Mouse (Mus musculus): ENCODE measurements around the gene Spats2l. TPM values are rescaled to one million over a fixed set of nuclear protein-coding genes. Genes with fewer than 3 reads are reported as not detected.

Gene Spats2l
- polyA plus RNA-seq, 1 experiment, result not detected

DNA sequence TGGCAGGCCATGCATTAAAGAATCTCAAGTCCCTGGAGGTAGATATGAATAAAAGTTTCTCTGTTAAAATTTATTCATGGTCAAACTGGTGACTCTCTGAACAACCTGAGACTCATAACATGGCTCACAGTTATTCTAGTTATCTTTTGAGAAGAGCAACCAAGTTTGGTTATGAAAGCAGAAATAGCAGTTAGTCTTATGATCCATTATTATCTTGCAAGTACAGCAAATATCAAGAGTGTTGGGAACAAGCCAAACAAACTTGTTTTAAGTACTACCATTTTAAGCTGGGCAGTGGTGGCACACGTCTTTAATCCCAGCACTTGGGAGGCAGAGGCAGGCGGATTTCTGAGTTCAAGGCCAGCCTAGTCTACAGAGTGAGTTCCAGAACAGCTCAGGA lies 217.3 kb downstream of the Spats2l start:
- Histone ChIP-seq H3K36me3 (replicated peaks; ENCODE audit: low read length) (no peaks in the 10 kb centered on the region), H3K27me3 (replicated peaks) (peaks cover 2% of the 10 kb centered on the region), H3K9me3 (no peaks in the 10 kb centered on the region), H3K4me3 (replicated peaks) (no peak overlapping the region), H3K4me1 (peaks cover 12% of the 10 kb centered on the region)
- TF ChIP-seq FLI1 (IDR thresholded peaks at IDR 0.05; ENCODE audit: low read length), result no peak
- no peak for TF ChIP-seq GATA1 (IDR thresholded peaks at IDR 0.05; ENCODE audit: borderline replicate concordance, low read length)

DNA sequence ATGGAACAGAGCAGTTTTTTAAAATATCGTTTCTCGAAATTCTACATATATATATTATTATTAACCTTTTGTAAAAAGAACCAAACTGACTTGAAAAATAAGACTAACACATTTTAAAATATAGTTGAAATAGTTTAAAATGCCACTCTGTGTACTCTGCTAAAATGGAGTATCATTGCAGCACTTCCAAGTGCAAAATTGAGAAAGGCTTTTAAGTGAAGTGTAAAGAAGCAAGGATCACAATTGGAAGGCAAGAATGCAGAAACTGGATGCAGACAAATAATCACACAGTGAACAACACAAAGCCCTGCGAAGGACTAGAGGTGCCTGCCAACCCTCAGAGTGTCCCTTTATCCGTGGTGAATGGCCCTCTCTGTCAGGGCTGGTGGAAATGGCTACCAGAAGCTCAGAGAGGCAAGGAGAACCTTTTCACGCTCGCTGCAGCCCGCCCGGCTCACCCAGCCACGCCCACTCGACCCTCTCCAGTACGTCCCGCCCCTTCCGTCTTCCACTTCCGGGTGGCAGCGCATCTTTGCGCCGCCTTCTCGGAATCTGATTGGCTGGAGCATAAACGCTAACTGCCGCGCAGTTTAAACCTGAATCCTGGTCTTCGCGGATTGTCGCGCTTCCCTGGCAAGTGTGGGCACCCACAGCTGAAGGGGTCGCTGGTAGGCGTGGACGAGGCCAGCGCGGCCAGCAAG lies 221.6 kb downstream of the Spats2l start, which contains the start of gene Sgo2a:
TSS of gene Sgo2a (plus strand) at position 540 of the 701 bp plus-strand sequence.
- peaks cover 24% of the 10 kb centered on the region for H3K4me1 ChIP-seq
- no peaks in the 10 kb centered on the region for H3K27me3 ChIP-seq (replicated peaks)
- H3K4me3 ChIP-seq (replicated peaks), result peak within 1 kb of the TSS; percentile 98
- TF ChIP-seq GATA1 (IDR thresholded peaks at IDR 0.05; ENCODE audit: borderline replicate concordance, low read length), result no peak
- peak; percentile 53; the same call in 1 of the 2 replicates for TF ChIP-seq FLI1 (IDR thresholded peaks at IDR 0.05; ENCODE audit: low read length)
- H3K36me3 ChIP-seq (replicated peaks; ENCODE audit: low read length), result peaks cover 7% of the 10 kb centered on the region
- no peaks in the 10 kb centered on the region for H3K9me3 ChIP-seq

DNA sequence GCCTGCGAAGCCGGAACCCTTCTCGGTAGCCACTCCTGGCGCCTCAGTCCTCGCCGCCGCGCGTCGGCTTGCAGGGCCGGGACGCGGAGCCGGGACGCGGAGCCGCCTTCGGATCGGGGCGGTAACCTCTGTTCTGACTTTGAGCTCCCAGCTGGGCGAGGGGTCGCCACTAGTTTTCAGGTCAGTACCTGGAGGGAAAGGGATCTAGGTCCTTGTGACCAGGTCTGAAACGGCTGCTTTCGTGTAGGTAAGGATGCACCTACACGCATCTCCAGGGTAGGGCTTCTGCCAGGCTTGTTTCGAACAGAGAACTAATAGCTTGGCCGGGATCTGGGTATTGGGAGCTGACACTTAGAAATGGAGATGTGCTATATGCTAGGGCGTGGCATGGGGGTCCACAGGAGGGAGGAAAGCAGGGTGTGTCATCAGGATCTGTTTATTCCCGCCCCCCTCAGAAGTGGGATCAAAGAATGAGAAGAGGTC lies 222.2 kb downstream of the Spats2l start:
- no peaks in the 10 kb centered on the region for H3K27me3 ChIP-seq (replicated peaks)
- TF ChIP-seq FLI1 (IDR thresholded peaks at IDR 0.05; ENCODE audit: low read length) (no peak), GATA1 (IDR thresholded peaks at IDR 0.05; ENCODE audit: borderline replicate concordance, low read length) (no peak)
- peak overlapping the region; percentile 98 for H3K4me3 ChIP-seq (replicated peaks)
- H3K9me3 ChIP-seq, result no peaks in the 10 kb centered on the region
- peaks cover 24% of the 10 kb centered on the region for H3K4me1 ChIP-seq
- peaks cover 13% of the 10 kb centered on the region for H3K36me3 ChIP-seq (replicated peaks; ENCODE audit: low read length)

Other genes starting within 250 kb of the Spats2l start
- 0.29 TPM in 1 of 2 replicates, not detected in the other for gene Sgo2a, start 221.8 kb downstream of the Spats2l start, polyA plus RNA-seq (2012; ENCODE audit: insufficient read depth, low replicate concordance)
- 6.8 and 25.8 TPM in 2 replicates for gene Kctd18, start 244.8 kb downstream of the Spats2l start, polyA plus RNA-seq (2012; ENCODE audit: insufficient read depth, low replicate concordance)

All from megakaryocyte, embryonic 14.5 days (primary cell).